Comparison of ENCODE assay signal across 8 mouse cellular contexts in the genomic region with DNA sequence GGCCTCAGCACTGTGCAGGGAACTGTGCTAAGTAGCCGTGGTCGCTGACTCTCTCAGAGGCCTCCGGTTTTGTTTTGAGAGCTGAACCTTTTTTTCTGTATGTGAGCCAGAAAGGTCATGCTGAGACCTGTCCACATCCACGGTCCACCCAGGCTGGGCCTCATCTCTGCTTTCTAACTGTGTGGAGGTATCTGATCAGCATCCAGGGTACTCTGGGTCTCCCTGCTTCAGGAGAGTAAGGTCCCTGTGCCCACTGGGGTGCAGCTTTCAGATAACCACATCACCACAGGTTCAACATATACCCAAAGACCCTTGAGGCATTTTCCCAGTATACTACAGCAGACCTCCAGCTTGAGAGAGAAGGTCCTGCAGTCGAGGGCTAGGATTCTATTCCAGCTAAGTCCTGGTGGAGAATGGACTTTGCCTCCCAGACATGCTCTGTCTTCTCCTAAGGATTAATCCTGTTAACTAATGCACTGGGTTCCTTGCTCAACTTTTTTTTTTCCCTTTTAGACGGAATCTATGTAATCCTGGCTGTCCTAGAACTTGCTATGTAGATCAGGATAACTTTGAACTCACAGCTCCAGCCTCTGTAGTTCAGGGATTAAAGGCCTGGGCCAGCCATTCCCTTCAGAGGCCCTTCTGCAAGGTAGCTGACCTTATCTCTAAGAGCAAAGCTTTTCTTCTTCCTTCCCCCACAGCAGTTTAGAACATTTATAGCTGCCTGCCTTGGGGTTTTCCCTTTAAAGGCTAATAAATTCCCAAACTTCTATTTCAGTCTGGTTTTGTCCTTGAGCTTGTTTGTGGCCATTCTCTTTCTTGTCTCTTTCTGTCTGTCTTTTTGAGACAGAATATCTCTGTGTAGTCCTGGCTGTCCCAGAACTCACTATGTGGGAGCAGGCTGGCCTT. TPM values are rescaled to one million over a fixed set of nuclear protein-coding genes. Genes with fewer than 3 reads are reported as not detected.
A peak's percentile ranks its signal among the peaks of the same experiment; 100 is the strongest.
DNase-seq lines count a peak whose midpoint lies in the region; ATAC-seq and TF ChIP-seq lines count a peak whose summit lies in the region.

No protein-coding gene starts in this region.

- H3K36me3 ChIP-seq in heart, embryonic 16.5 days (ENCODE audit: control insufficient read depth, insufficient read depth), result no peaks in the 10 kb centered on the region
- peaks cover 67% of the 10 kb centered on the region for H3K36me3 ChIP-seq in G1E (replicated peaks)
- peaks cover 17% of the 10 kb centered on the region for H3K36me3 ChIP-seq in heart, postnatal 0 days (replicated peaks; ENCODE audit: control insufficient read depth, insufficient read depth, low read length)
- H3K36me3 ChIP-seq in macrophage (ENCODE audit: inconsistent target), result no peaks in the 10 kb centered on the region

- no peak for TF ChIP-seq EP300 in heart, postnatal 0 days (IDR thresholded peaks at IDR 0.05; ENCODE audit: low read depth)

- H3K27ac ChIP-seq in heart, embryonic 16.5 days (ENCODE audit: low read length), result peak overlapping the region; percentile 79
- peak overlapping the region; percentile 61 for H3K27ac ChIP-seq in heart, postnatal 0 days (ENCODE audit: low read depth)
- peak overlapping the region; percentile 27 for H3K27ac ChIP-seq in macrophage

- 10% methylated on average over 6 of the region's 6 CpGs for WGBS in heart, embryonic 16.5 days
- 9% methylated on average over 6 of the region's 6 CpGs for WGBS in heart, postnatal 0 days
- WGBS in macrophage (ENCODE audit: missing documents), result 10% methylated on average over 6 of the region's 6 CpGs

- peak overlapping the region; percentile 85 for H3K9ac ChIP-seq in heart, embryonic 16.5 days (ENCODE audit: low read length)
- H3K9ac ChIP-seq in heart, postnatal 0 days (replicated peaks; ENCODE audit: low read depth, low read length), result peak overlapping the region; percentile 40

- ATAC-seq in heart, embryonic 16.5 days (replicated peaks; ENCODE audit: extremely low read depth, insufficient read depth, low FRiP score), result peak; percentile 21; the same call in 1 of the 2 replicates
- ATAC-seq in G1E (ENCODE audit: extremely low read depth, insufficient number of reproducible peaks, low FRiP score, poor library complexity, severe bottlenecking), result no peak
- no peak for ATAC-seq in heart, postnatal 0 days (ENCODE audit: insufficient read depth, low read depth)

- DNase-seq in heart, postnatal 36 days, result no peak
- no peak for DNase-seq in G1E (ENCODE audit: low spot score)
- no peak for DNase-seq in heart, postnatal 0 days (ENCODE audit: low spot score)
- no peak for DNase-seq in embryo, embryonic 10 days (ENCODE audit: low spot score)
- DNase-seq in spleen, postnatal 10 days (ENCODE audit: low spot score in 2 of 2), result no peak
- no peak for DNase-seq in spleen, adult 12 weeks (ENCODE audit: low spot score)

- intact Hi-C loops in heart, postnatal 36 days (cut with DNase I), result no loop called here

- H3K4me3 ChIP-seq in heart, embryonic 16.5 days (ENCODE audit: low read length), result peak overlapping the region; percentile 75
- H3K4me3 ChIP-seq in G1E (ENCODE audit: low read depth, low read length) (peak overlapping the region; percentile 76), macrophage (ENCODE audit: inconsistent target) (peak overlapping the region; percentile 39)
- H3K4me3 ChIP-seq in heart, postnatal 0 days (ENCODE audit: low read depth, low read length), result peak overlapping the region; percentile 55

- peaks cover 21% of the 10 kb centered on the region for H3K4me1 ChIP-seq in heart, embryonic 16.5 days (ENCODE audit: control insufficient read depth, insufficient read depth, low read length)
- peaks cover 47% of the 10 kb centered on the region for H3K4me1 ChIP-seq in G1E (ENCODE audit: insufficient read depth, low read depth, low read length)
- peaks cover 21% of the 10 kb centered on the region for H3K4me1 ChIP-seq in heart, postnatal 0 days (ENCODE audit: control insufficient read depth, insufficient read depth)

- H3K9me3 ChIP-seq in heart, embryonic 16.5 days (replicated peaks; ENCODE audit: control insufficient read depth, low read length), result no peaks in the 10 kb centered on the region
- no peaks in the 10 kb centered on the region for H3K9me3 ChIP-seq in G1E (replicated peaks)
- H3K9me3 ChIP-seq in heart, postnatal 0 days (replicated peaks; ENCODE audit: control insufficient read depth, low read length), result no peaks in the 10 kb centered on the region

- peak overlapping the region; percentile 94 for H3K4me2 ChIP-seq in heart, embryonic 16.5 days (ENCODE audit: low read depth, low read length)
- peak overlapping the region; percentile 78 for H3K4me2 ChIP-seq in heart, postnatal 0 days (ENCODE audit: low read depth, low read length)

- H3K79me2 ChIP-seq in macrophage (ENCODE audit: inconsistent target), result no peaks in the 10 kb centered on the region; the same call in 1 of the 2 replicates

- no peaks in the 10 kb centered on the region for H3K27me3 ChIP-seq in heart, embryonic 16.5 days (ENCODE audit: control insufficient read depth, insufficient read depth, low read length)
- H3K27me3 ChIP-seq in G1E (ENCODE audit: insufficient read depth, low read length), result peaks cover 4% of the 10 kb centered on the region; the same call in 1 of the 2 replicates
- H3K27me3 ChIP-seq in heart, postnatal 0 days (ENCODE audit: control insufficient read depth, insufficient read depth, low read length), result no peaks in the 10 kb centered on the region

- no peak for TF ChIP-seq CTCF in G1E (IDR thresholded peaks at IDR 0.05; ENCODE audit: low read depth, low read length)
- no peak for TF ChIP-seq CTCF in heart, postnatal 0 days (IDR thresholded peaks at IDR 0.05; ENCODE audit: low read depth)

RNA-seq across cellular contexts. Expression of gene Wdr90, which starts 0.7 kb away (rescaled TPM):
- 13.1 and 15.0 TPM in 2 replicates for polyA plus RNA-seq in heart, embryonic 16.5 days (2015; fragmentation: Nextera tagmentation; extraction: Ambion mirVana)
- total RNA-seq in heart, postnatal 36 days (2021), result 1 to 10 TPM; 1.7 to 2.0 TPM
- 14.6 and 42.2 TPM in 2 replicates for total RNA-seq in G1E (2014; fragmentation: Nextera tagmentation)
- 11.8 and 14.2 TPM in 2 replicates for total RNA-seq in G1E (2017)
- 9.0 and 17.0 TPM in 2 replicates for polyA plus RNA-seq in G1E (2012)
- total RNA-seq in heart, postnatal 0 days (2014; rRNA removed; ENCODE audit: low replicate concordance), result 19.3 and 36.7 TPM in 2 replicates
- polyA plus RNA-seq in heart, postnatal 0 days (2015; fragmentation: Nextera tagmentation; extraction: Ambion mirVana), result 3.1 and 4.2 TPM in 2 replicates
- total RNA-seq in macrophage (2018; cell fraction: chromatin; rRNA removed), result 10 to 100 TPM in 24 of 26 experiments, 1 to 10 TPM in 2; 6.3 to 54.1 (median 25.6) TPM
- total RNA-seq in macrophage (2018; cell fraction: cytosol; rRNA removed), result 1 to 10 TPM in 18 of 26 experiments, under 1 TPM in 8; 0.58 to 3.5 (median 1.5) TPM
- 10 to 100 TPM in 11 of 26 experiments, 1 to 10 TPM in 15; 1.6 to 33.6 (median 8.0) TPM for total RNA-seq in macrophage (2018; cell fraction: nucleus; rRNA removed)
- 1.5 to 2.9 TPM (median 2.5 TPM) in 3 replicates for polyA plus RNA-seq in macrophage (2018)

RNA-seq across cellular contexts. Expression of gene Mcrip2, which starts 6.6 kb away (rescaled TPM):
- polyA plus RNA-seq in heart, embryonic 16.5 days (2015; fragmentation: Nextera tagmentation; extraction: Ambion mirVana), result 225 and 234 TPM in 2 replicates
- total RNA-seq in heart, postnatal 36 days (2021), result 100 to 1,000 TPM; 272 to 286 TPM
- total RNA-seq in G1E (2014; fragmentation: Nextera tagmentation), result 8.2 and 8.7 TPM in 2 replicates
- 4.4 and 9.4 TPM in 2 replicates for total RNA-seq in G1E (2017)
- 77.6 and 103 TPM in 2 replicates for polyA plus RNA-seq in G1E (2012)
- total RNA-seq in heart, postnatal 0 days (2014; rRNA removed; ENCODE audit: low replicate concordance), result 202 and 225 TPM in 2 replicates
- polyA plus RNA-seq in heart, postnatal 0 days (2015; fragmentation: Nextera tagmentation; extraction: Ambion mirVana), result 346 and 357 TPM in 2 replicates
- total RNA-seq in macrophage (2018; cell fraction: chromatin; rRNA removed), result 1 to 10 TPM in 12 of 26 experiments, not detected in 14; 1.5 to 9.1 (median 3.0) TPM
- 10 to 100 TPM in 7 of 26 experiments, 1 to 10 TPM in 19; 4.8 to 12.5 (median 8.4) TPM for total RNA-seq in macrophage (2018; cell fraction: cytosol; rRNA removed)
- 1 to 10 TPM in 22 of 26 experiments, under 1 TPM in 1, not detected in 3; 0.84 to 9.2 (median 2.3) TPM for total RNA-seq in macrophage (2018; cell fraction: nucleus; rRNA removed)
- polyA plus RNA-seq in macrophage (2018), result 5.6 to 15.2 TPM (median 7.1 TPM) in 3 replicates

RNA-seq across cellular contexts. Expression of gene Mettl26, which starts 12.9 kb away (rescaled TPM):
- polyA plus RNA-seq in heart, embryonic 16.5 days (2015; fragmentation: Nextera tagmentation; extraction: Ambion mirVana), result 35.1 and 37.1 TPM in 2 replicates
- total RNA-seq in heart, postnatal 36 days (2021), result 10 to 100 TPM; 16.1 to 18.1 TPM
- total RNA-seq in G1E (2014; fragmentation: Nextera tagmentation) (13.9 and 19.0 TPM in 2 replicates), G1E (2017) (12.4 and 16.7 TPM in 2 replicates)
- polyA plus RNA-seq in G1E (2012) (30.2 and 34.4 TPM in 2 replicates), macrophage (2018) (3.3 to 5.5 TPM (median 5.2 TPM) in 3 replicates)
- 23.1 and 28.1 TPM in 2 replicates for total RNA-seq in heart, postnatal 0 days (2014; rRNA removed; ENCODE audit: low replicate concordance)
- 27.8 and 28.0 TPM in 2 replicates for polyA plus RNA-seq in heart, postnatal 0 days (2015; fragmentation: Nextera tagmentation; extraction: Ambion mirVana)
- total RNA-seq in macrophage (2018; cell fraction: chromatin; rRNA removed), result 1 to 10 TPM in 19 of 26 experiments, not detected in 7; 1.1 to 7.9 (median 3.4) TPM
- 1 to 10 TPM; 2.7 to 6.3 (median 4.3) TPM for total RNA-seq in macrophage (2018; cell fraction: cytosol; rRNA removed)
- total RNA-seq in macrophage (2018; cell fraction: nucleus; rRNA removed), result 1 to 10 TPM in 25 of 26 experiments, under 1 TPM in 1; 0.69 to 9.3 (median 2.3) TPM

RNA-seq across cellular contexts. Expression of gene Rhot2, which starts 17.3 kb away (rescaled TPM):
- 31.6 and 32.7 TPM in 2 replicates for polyA plus RNA-seq in heart, embryonic 16.5 days (2015; fragmentation: Nextera tagmentation; extraction: Ambion mirVana)
- 100 to 1,000 TPM; 110 to 115 TPM for total RNA-seq in heart, postnatal 36 days (2021)
- total RNA-seq in G1E (2014; fragmentation: Nextera tagmentation) (31.2 and 41.2 TPM in 2 replicates), G1E (2017) (17.7 and 20.0 TPM in 2 replicates)
- polyA plus RNA-seq in G1E (2012) (142 and 151 TPM in 2 replicates), macrophage (2018) (20.6 to 24.8 TPM (median 22.4 TPM) in 3 replicates)
- total RNA-seq in heart, postnatal 0 days (2014; rRNA removed; ENCODE audit: low replicate concordance), result 88.2 and 116 TPM in 2 replicates
- 27.1 and 27.5 TPM in 2 replicates for polyA plus RNA-seq in heart, postnatal 0 days (2015; fragmentation: Nextera tagmentation; extraction: Ambion mirVana)
- total RNA-seq in macrophage (2018; cell fraction: chromatin; rRNA removed), result 100 to 1,000 TPM in 9 of 26 experiments, 10 to 100 TPM in 17; 24.0 to 173 (median 88.4) TPM
- 10 to 100 TPM; 15.1 to 29.3 (median 23.7) TPM for total RNA-seq in macrophage (2018; cell fraction: cytosol; rRNA removed)
- 10 to 100 TPM; 17.7 to 98.0 (median 46.0) TPM for total RNA-seq in macrophage (2018; cell fraction: nucleus; rRNA removed)

RNA-seq across cellular contexts. Expression of gene Wfikkn1, which starts 18.7 kb away (rescaled TPM):
- 0.30 and 0.41 TPM in 2 replicates for polyA plus RNA-seq in heart, embryonic 16.5 days (2015; fragmentation: Nextera tagmentation; extraction: Ambion mirVana)
- total RNA-seq in heart, postnatal 36 days (2021), result under 1 TPM; 0.41 to 0.64 TPM
- total RNA-seq in G1E (2014; fragmentation: Nextera tagmentation) (1.1 and 1.4 TPM in 2 replicates), G1E (2017) (0.55 and 0.58 TPM in 2 replicates)
- polyA plus RNA-seq in G1E (2012) (0.51 and 0.57 TPM in 2 replicates), macrophage (2018) (0.13 to 0.32 TPM (median 0.20 TPM) in 3 replicates)
- total RNA-seq in heart, postnatal 0 days (2014; rRNA removed; ENCODE audit: low replicate concordance), result not detected in 2 replicates
- polyA plus RNA-seq in heart, postnatal 0 days (2015; fragmentation: Nextera tagmentation; extraction: Ambion mirVana), result 0.07 and 0.11 TPM in 2 replicates
- total RNA-seq in macrophage (2018; cell fraction: chromatin; rRNA removed), result 10 to 100 TPM in 5 of 26 experiments, 1 to 10 TPM in 14, under 1 TPM in 6, not detected in 1; 0.44 to 13.6 (median 3.1) TPM
- total RNA-seq in macrophage (2018; cell fraction: cytosol; rRNA removed), result under 1 TPM in 18 of 26 experiments, not detected in 8; 0.03 to 0.83 (median 0.18) TPM
- total RNA-seq in macrophage (2018; cell fraction: nucleus; rRNA removed), result 10 to 100 TPM in 2 of 26 experiments, 1 to 10 TPM in 15, under 1 TPM in 6, not detected in 3; 0.24 to 12.0 (median 2.4) TPM

Comparison
In these comparisons a context has a peak if more than half of its experiments do, and no peak if none do; other contexts are left out.
1. H3K27ac ChIP-seq: peak in every context shown above with its lines; median percentile 79 in heart, embryonic 16.5 days; 61 in heart, postnatal 0 days; 27 in macrophage.